Mouse (Mus musculus) retina, embryonic 14.5 days (tissue): ENCODE data around the gene Lipe.

Experiments used
- DNase-seq: peaks from one replicate; pipeline ENCODE4 v3.0.0-alpha.2; 2015; ENCODE audit warnings: low spot score

Lipe gene

DNA sequence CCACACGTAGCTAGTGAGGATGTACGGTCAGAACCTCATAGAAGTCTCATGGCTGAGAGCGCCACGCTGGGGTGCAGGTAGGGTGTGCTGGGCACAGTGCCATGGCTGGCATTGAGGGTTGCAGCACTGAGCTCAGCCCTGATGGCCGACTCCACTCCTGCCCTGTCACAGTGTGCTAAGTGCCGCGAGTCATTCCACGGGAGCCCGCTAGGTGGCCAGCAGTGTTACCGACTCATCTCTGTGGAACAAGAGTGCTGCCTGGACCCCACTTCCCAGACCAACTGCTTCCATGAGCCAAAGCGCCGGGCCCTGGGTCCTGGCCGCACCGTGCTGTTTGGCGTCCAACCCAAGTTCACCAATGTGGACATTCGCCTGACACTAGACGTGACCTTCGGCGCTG, 35.4 kb downstream of the Lipe start:
- peak; percentile 44 for DNase-seq

DNA sequence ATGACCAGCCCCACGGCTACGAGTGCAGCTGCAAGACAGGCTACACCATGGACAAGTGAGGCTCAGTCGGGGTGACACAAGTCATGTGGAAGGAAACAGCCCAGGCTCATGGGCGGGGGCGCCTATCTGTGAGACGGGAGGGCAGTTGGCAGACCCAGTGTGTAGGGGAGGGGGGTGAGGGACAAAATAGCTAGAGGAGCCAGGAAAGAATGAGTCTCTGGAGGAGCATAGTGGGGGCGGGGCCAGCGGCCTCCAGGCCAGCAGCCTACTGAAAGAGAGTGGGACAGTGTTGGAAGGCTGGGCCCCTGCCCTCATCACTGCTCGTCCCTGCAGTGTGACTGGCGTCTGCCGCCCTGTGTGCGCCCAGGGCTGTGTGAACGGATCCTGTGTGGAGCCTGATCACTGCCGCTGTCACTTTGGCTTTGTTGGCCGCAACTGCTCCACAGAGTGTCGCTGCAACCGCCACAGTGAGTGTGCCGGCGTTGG, 39.7 kb downstream of the Lipe start:
- peak; percentile 75 for DNase-seq

DNA sequence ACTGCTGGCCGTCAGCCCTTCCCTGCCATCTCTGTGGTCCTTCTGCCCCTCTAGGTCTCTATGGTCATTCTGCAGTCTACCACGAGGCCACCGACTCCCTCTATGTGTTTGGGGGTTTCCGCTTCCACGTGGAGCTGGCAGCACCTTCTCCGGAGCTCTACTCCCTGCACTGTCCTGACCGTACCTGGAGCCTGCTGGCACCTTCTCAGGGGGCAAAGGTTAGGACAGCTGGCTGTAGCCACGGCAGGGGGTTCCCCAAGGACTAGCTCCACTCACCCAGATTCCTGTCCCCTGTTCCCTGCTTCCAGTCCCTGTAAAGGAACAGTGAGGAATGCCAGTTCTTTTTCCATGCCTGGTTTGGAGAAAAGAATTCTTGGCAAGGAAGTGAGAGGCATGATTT, 49.6 kb downstream of the Lipe start:
- no peak for DNase-seq

DNA sequence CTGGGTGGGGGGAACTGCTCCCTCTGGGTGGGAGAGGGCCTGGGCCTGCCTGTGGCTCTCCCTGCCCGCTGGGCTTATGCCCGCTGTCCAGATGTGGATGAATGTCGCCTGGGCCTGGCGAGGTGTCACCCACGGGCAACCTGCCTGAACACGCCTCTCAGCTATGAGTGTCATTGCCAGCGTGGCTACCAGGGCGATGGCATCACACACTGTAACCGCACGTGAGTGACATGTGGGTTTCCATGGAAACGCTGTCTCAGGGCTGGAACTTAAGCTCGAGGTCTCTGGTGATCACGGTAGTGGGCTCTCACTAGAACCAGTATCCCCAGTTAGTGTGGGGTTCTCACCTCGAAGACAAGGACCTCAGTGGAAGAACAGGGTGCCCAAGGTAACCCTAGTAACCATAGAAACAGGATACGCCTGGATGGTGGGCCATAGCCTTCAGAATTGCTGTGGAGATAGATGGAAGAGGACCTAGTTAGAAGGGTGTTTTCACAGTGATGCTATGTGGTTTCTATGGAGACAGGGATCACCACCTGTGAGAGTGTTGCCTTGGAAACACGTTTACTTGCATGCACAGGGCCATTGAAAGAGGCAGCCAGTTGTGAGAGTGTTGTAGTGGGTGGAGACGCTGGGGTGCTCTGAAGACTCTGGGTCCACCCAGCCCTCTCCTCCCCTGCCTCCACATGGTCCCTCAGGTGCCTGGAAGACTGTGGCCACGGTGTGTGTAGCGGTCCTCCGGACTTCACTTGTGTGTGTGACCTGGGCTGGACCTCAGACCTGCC, 57.3 kb downstream of the Lipe start:
- no peak for DNase-seq

DNA sequence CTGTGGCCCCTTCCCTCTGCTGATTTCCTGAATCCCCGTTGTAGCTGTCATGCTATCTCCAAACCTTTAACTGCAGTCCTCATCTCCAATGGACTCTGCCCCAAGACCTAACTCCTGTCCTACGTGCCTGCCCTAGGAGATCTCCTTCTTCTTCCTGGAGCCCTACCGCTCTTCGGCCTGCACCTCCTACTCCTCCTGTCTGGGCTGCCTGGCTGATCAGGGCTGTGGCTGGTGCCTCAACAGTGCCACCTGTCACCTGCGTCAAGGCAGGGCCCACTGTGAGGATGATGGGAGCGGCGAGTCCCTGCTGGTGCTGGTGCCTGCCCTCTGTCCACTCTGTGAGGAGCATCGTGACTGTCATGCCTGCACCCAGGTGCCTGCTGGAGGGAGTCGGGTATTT, 59.2 kb downstream of the Lipe start:
- no peak for DNase-seq

DNA sequence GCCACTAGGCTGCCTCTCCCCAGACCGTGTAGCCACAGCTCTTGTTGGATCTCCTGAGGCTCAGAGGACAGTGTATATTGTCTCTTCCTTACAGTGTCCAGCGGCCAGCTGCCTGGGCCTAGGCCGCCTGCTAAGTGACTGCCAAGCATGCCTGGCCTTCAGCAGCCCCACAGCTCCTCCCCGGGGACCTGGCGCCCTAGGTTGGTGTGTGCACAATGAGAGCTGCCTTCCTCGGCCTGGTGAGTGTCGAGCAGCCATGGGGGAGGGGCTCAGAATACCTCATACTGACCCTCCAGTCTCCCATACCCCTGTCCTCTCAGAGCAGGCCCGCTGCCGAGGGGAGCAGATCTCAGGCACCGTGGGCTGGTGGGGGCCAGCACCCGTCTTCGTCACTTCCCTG, 64.0 kb downstream of the Lipe start:
- DNase-seq, result no peak

DNA sequence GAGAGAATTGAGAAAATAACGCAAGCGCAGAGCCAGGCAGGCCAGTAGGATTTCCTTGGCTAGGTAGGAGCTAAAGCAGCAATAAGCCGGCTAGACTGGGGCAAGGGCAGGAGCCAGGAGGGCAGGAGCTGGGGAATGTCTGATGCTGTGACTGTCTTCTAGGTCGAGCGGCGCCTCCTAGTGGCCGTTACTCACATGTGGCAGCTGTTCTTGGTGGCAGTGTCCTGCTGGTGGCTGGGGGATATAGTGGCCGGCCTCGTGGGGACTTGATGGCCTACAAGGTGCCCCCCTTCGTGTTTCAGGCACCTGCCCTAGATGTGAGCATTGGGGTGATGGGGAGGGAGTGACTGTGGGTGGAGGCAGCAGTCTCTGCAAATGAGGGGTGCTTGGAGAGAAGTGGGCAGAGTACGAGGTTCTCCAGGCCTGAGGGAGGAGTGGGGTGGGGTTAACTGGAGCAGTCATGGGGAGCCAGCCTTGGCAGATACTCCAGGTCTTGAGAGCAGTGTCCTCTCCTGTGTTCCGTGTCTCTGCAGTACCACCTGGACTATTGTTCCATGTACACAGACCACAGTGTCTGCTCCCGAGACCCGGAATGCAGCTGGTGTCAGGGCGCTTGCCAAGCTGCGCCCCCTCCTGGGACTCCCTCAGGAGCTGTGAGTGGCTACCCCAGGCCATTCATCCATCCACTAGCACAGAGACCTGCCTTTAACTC, 64.8 kb downstream of the Lipe start:
- peak; percentile 89 for DNase-seq
